Mouse (Mus musculus): Measurements from ENCODE around the gene Fam114a1. TPM values are rescaled to one million over a fixed set of nuclear protein-coding genes. Genes with fewer than 3 reads are reported as not detected.

Gene Fam114a1
- 10 to 100 TPM; 13.7 to 18.0 (median 15.7) TPM for total RNA-seq (2022)

DNA sequence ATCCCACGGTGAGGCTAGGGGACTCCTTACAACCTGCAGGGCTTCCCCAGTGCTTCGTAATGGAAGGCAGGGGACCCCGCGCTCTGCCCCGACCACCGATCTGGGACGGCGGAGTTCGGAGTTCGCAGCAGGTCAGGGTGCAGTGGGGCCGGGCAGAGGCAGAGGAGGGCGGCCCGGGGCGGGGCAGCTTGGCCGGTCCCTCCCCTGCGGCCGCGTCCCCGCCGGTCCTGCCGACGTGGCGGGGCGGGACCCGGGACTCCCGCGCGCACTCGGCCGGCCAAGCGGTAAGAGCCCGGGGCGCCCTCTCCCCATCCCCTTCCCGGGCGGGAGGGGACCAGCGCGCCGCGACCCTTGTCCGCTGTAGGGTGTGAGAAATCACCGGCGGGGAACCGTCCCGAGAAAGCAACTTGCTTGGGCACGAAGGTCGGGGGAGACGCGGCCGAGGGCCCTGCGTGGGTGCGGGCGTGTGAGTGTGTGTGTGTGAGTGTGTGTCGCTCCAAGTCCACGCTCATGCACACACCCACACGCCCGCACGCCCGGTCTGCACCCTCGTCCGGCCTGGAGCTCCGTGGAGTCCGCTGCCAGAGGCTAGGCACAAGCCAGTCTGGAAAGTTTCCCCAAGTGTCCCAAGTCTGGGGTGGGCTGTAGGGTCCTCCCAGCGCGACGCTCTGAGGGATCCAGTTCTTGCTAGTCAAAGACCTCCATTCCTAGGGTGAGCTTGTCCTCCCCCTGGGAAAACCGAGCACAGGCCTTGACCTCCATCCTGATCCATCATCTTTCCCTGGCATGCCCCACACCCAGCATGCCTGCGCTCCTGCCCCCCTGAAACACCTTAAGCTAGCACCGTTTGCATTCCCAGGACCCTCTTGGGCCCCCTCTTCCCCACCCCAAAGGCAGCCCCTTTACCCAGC, at the start of gene Fam114a1:
Gene Fam114a1 (plus strand): TSS at position 211 of the 911 bp plus-strand sequence.
- peak; percentile 70 for DNase-seq (ENCODE audit: low spot score)

DNA sequence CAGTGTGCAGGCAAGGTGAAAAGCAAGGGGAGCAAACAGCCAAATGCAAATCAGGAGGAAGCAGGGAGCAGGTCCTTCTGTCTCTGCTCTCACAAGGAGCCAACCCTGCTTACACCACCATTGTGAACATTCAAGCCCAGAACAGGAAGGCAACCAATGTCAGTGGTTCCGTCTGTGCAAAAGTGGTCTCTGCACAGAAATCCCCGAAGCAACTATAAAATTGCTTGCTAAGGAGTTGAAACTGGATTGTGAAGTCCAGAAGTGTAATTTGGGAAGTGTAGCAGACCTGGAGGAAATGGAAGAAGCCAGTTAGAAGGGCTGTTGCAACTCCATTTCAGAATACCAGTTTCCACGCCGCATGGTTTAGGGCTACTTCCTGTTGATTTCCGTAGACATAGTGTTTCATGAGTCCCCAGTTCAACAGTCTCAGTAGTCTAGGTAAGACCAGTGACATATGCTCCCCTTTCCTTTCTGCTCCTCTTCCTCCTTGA, 46.9 kb upstream of the Fam114a1 start:
- DNase-seq (ENCODE audit: low spot score), result no peak

DNA sequence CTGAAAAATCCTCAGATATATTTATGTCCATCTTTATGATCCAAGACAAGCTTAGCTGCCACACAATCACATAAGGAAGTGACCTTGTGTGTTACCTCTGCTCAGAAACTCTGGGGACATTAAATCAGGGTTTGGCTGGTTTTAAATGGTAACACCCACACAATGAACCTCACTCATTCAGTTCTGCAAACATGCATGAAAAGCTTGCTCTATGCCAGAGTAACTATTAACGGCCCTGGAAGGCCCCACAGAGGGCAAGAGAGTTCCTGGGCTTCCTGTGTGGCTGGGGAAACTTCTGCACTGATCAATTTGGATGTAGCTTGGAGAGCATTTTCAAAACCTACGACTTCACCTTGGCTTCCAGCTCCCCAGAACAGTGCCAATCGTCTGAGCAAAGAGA, 37.7 kb upstream of the Fam114a1 start:
- DNase-seq (ENCODE audit: low spot score), result no peak

DNA sequence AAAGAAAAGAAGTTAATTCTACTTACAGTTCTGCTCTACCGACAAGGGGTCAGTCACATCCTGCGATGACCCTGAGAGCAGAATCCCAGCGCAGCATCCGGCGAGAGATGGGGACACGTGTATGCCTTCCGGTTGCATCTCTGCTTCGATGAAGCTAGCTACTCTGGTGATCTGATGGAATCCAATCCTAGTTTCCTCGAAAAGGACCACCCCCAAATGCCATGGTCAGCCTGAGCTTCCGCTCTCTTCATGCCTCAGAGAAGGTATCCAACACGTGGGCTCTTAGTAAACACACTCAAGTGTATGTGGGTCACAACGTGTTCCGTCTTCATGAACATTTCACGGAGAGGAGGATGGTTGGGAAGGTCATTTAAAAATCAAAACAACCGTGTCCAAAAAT, 37.1 kb upstream of the Fam114a1 start:
- no peak for DNase-seq (ENCODE audit: low spot score)

DNA sequence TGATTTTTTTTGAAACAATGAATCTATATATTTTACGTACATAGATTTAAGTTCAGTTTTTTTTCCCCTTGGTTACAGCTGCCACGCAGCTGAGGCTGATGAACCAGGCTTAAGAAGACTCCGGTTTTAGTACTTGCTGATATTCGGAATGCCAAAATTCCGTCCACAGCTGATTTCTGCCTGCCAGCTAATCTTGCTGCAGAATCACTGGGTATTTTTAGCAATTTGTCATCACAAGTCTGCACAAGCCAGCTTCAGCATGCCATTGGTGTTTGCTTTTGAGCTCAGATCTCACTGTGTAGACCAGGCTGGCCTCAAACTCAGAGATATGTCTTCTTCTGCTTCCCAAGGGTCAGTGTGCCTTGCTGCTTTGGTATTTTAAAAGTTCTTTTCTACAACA, 18.4 kb upstream of the Fam114a1 start:
- DNase-seq (ENCODE audit: low spot score), result no peak

DNA sequence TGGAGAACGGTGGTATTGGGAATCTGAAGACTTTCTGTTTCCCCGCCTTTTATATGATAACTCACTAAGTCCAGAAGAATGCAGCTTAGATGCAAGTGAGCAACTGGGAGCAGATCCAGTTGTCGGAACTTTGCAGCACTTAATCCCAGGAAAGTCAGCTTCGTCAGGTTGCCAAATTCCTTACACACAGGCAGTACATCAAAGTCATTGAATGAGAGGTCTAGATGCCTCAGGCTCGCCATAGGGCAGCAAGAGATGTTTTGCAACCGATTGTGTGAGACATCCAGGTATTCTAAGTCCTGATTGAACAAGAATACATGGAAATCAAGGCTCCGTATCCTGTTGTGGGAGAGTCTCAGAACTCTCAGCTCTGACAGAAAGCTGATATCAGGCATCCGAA, 14.9 kb upstream of the Fam114a1 start:
- no peak for DNase-seq (ENCODE audit: low spot score)

DNA sequence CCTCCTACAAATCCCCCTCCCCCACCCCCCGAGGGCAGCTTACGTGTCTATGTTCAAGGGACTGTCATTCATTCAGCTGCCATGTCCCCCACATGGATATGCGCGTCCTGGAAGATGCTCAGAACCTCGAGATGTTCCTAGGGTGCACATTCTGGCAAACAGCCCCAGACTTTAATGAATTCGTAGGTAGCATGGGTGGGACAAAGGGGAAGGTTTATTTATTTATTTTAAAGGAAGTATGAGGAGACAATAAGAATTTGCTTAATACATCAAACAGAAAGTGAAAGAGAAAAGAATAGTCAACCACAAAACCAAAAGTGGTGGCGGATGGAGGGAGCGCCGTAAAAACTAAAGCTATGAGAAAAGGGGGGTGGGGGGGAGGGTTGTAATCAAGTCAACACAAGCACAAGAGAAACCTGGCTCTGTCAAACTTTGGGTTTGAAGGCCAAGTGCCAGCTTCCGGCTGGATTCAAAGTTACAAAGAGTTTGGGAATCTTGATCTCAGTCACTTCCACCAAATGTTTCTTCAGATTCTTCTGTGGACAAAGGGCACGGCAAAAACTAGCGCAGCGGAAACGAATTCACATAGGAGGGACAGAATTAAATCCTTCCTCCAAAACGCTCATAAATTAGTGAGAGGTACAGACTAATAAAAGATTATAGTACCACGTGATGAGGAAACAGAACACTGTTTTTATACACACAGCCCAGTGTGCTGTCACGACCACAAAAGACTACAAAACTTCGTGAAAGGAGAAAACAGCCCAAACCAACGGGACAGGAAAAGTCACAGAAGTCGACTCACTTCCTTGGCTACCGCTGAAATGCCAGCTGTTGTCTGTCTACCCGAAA, 10.7 kb upstream of the Fam114a1 start:
- DNase-seq (ENCODE audit: low spot score), result peak; percentile 24

DNA sequence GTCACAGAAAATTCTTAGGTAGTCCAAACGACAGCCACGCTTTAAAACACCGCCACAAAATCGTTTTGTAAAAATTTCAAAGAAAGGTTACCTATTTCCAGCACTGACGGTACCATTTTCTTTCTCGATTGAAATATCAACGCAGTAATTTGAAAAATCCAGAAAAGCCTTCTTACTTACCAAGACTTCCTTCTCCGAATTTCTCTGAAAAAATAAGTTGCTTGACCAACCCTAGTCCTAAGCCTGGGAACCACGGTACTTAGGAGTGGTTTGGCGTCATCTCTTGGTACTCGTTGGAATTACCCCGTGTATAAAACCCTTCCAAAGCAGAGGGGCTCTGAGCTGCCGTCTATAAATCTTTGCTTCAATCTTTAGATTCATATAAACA, 10.0 kb upstream of the Fam114a1 start, which contains the start of gene Tlr6:
Gene Tlr6 (minus strand): TSS at position 255 of the 388 bp plus-strand sequence.
- DNase-seq (ENCODE audit: low spot score), result peak; percentile 74

DNA sequence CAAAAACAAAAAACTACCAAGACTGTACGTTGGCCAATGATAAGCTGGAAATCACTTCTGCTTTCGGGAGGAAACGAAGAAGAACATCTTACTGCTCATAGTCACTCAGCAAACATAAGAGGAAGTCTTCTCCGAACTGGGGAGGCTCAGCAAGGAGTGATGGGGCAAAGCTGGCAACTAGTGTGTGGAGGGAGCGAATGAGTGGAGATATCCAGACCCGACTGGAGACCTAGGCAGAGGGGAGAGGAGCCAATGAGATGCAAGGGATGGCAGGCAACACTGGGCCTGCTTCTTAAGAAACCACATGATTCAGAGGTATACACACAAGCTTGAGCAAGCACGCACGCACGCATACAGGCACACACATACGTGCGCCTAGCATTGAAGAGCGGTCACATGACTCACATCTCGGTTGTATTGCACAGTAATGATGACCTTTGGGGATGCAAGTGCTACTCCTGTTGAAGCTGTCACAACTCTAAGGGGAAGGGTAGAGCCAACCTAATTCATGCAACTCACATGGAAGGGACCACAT, 8.9 kb upstream of the Fam114a1 start:
- DNase-seq (ENCODE audit: low spot score), result peak; percentile 19

DNA sequence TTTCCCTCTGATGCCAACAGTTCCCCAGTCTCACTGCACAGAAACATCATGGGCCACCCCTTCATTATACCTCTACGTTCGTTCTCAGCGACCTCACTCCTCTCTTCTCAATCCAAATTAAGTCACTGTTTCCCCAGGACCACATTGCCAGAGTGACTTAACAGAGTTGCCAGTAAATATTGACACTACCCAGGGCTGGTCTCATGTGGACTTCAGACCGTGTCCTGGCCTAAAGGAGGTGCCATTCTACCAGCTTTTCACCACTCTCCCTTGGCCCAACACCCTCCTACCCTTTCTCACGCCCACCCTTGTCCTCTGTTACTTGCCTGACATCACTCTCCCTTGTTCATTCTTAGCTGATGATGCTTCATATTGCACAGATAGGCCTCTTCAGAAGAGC, 6.6 kb upstream of the Fam114a1 start:
- DNase-seq (ENCODE audit: low spot score), result no peak

DNA sequence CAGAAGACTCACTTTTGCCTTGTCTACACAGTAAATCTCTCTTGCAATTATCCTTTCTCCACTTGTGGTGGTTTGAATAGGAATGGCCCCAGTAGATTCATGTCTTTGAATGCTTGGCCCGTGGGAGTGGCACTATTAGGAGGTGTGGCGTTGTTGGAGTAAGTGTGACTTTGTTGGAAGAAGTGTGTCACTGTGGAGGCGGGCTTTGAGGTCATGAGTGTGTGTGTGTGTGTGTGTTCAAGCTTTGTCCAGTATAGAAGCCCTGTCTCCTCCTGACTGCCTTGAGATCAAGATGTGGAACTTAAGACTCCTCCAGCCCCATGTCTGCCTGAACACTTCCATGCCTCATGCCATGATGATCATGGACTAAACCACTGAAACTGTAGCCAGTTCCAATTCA, 6.1 kb upstream of the Fam114a1 start:
- no peak for DNase-seq (ENCODE audit: low spot score)

DNA sequence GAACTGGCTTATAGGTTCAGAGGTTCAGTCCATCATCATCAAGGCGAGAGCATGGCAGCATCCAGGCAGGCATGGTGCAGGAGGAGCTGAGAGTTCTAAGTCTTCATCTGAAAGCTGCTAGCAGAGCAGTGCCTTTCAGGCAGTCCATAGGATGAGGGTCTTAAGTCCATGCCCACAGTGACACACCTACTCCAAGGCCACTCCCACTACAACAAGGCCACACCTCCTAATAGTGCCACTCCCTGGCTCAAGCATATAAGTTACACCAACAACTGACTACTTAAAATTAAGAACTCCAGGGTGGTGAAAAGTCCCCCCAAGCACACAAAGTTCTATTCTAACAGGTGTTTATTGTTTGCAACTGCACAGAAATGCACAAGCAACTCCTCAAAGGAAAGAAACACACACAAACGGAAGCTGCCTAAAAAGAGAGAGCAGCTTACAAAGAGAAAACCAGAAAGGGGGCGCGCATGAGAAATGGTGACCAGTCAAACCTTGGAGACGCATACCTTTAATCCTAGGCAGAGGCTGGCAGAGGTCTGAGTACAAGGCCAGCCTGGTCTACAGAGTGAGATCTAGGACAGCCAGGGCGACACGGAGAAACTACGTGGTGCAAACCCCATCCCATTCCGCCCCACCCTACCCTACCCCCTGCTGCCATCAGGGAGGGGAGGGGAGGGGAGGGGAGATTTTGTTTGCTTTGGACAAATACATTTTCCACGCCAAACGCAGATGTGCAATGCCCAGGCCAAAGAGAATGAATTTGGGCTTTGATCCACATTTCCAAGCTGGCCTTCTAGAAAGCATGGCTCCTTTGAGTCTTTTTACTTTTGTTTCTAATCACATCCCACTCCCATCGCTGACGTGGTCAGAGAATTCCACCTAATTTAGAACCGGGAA, 660 bp upstream of the Fam114a1 start:
- DNase-seq (ENCODE audit: low spot score), result peak; percentile 29

DNA sequence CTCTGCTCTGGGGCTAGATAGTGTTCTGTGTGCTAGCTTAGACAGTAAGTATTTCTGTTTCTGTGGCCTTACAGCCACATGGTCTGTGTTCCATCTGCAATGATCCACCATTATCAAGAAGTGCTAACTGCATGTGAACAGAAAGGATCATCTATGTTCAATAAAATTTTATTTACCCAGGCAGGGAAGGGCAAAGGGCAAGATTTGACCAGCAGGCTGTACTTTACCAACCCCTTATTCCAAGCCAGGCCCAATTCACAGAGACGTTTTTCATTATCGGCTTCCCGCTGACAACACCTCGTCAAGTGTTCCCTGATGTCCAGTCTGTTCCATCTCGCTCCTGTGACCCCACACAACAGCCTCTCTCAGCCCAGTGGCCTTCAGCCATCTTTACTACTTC, 5.2 kb downstream of the Fam114a1 start:
- DNase-seq (ENCODE audit: low spot score), result no peak

DNA sequence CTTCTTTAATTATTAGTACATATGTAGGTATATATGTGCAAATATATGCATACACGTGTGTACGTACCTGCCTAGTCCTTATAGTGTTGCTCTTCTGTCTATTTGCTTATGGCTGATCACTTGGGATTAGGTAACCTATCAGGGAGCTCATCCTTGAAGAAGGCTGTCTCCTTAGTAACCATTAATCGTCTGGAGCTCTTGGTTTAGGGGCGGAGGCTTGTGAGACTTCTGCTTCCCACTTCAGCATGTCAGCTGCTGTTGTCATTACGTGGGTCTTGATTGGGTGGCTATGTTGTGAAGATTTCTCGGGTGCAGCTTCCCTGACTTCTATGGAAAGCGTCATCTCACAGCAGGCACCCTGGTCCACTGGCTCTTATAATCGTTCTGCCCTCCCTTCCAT, 7.3 kb downstream of the Fam114a1 start:
- no peak for DNase-seq (ENCODE audit: low spot score)

DNA sequence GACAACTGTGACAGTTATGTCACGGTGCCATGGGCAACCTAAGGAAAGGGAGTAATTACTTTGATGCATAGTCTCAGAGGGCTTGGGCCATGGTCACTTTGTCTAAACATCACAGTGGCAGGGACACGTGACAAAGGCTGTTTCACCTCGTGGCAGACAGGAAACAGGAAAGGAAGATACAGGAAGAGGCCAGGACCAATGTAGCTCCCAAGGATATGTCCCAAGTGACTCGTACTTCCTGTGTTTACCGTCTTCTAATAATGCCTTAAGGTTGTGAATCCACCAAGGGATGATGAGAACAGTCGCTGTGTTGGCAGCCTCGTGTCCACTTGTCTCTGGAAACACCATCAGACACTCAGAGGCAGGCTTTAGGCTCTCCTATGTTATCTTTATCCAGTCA, 16.1 kb downstream of the Fam114a1 start:
- DNase-seq (ENCODE audit: low spot score), result peak; percentile 59

DNA sequence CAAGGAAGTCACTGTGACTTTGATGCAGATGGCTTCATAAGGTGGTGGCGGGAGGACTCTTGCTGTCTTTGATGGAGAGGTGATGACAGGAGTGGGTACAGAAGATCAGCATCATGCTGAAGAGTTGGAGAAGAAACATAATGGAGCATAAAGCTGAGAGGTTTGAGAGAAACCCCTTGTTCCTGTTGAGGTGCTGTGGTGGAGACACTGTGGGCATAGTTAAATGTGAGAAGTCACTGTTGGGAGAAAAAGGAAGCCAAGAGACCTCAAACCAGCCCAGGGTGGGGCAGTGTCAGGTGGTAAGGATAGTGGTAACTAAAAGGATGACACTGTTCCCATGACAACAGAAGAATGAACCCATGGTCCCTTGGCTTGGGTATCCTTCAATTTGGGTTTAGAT, 20.1 kb downstream of the Fam114a1 start:
- DNase-seq (ENCODE audit: low spot score), result no peak

DNA sequence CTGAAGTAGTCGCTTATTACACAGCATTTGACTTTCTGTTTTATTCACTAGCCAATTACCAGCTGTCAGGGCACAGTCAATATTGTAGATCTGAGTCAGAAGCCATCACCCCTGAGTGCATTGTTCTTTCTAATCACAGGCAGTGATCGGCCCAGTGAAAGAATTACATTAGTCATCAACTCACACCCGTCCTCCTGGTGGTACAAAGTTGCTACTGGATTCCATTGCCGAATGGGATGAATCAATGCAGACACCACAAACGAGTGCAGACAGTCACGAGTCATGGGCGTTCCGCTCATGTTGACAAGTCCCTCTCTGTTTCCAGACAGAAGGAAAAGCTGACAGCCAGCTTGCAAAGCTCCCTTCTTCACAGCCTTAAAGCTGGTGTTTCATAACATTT, 22.7 kb downstream of the Fam114a1 start:
- DNase-seq (ENCODE audit: low spot score), result no peak

DNA sequence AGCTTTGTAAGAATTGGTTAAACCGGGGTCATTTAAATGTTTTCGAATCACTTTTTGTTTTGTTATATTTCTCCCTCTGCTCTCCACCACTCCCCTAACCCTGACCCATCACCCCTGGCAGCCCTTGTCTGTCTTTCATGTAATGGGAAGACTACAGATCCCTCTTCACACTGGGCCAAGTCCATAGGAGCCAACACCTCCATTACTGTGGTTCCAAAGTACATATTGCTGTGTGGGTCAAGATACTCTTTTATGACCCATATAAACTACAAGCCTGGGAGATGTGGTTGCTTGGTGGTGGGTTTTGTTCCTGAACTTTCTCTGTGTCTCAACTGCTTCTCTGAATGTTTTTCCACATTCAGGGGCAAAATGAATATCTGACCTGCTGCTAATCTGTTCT, 25.5 kb downstream of the Fam114a1 start:
- no peak for DNase-seq (ENCODE audit: low spot score)

DNA sequence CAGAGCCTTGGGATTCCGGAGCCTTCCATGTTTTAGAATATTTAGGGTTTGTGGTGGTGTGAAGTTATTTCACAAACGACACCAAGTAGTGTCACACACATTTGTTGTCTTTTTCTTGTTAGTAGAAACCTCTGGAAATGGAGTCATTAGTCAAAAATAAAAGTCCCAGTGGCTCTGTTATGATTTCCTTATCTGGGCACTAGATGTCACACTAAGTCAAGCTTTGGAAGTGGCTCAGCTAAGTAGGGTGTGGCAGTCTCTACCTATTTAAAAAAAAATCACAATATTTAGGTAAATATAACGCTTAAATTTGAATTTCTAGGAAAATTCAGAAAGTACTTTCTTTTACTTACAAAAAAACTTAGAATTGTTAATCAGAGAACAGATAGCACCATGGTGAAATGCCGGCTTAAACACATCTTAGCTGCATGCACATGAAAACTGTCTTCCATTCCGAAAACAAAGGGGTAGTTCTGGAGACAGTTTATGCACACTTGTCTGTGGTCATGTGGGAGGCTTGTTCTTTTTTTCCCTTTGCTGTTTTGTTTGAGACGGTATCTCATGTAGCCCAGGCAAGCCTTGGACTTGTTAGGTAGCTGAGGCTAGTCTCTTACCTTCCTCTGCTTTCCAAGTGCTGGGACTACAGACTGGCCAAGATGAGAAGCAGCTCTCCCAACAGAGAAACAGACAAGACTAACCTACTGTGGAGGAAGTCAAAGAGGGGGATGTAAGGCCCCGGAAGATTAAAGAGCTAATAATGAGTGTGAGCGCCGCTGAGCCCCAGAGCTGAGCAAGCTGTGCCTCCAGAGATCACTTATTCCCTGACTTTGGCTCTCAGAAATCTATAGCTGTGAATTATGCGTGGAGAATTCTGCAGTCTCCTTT, 33.3 kb downstream of the Fam114a1 start:
- DNase-seq (ENCODE audit: low spot score), result peak; percentile 55

DNA sequence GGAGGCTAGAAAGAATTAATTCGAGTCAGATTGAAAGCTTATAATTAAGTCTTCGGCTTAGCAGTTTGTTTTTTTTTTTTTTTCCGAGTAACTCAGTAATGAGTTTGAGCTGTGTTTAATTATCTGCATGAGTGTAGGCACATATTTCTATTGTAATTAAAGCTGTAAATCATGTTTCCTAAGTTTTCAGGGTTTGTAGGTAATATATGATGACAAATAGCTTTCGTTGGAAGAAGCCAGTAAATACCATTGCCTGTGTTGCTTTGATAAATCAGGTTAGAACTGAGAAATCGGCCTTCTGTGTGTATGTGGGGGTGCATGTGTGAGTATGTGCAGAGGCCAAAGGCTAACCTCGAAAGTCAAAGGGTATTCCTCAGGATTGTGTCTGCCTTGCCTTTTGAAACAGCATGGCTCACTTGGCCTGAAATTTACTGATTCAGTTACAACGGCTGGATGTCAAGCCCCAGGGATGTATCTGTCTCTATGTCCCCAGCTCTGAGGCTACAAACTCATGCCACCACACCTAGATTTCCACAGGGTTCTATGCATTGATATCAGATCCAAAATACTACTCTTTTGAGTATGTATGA, 34.2 kb downstream of the Fam114a1 start:
- no peak for DNase-seq (ENCODE audit: low spot score)

Data from heart, adult 8-10 months (tissue).